Mouse (Mus musculus) hindbrain, embryonic 15.5 days (tissue): ENCODE measurements around the gene Rab29. TPM values are rescaled to one million over a fixed set of nuclear protein-coding genes. Genes with fewer than 3 reads are reported as not detected.
A peak's percentile ranks its signal among the peaks of the same experiment; 100 is the strongest.

Experiments
- ATAC-seq: fragments of 200-750 bp; cut with Nextera tagmentation; 2 replicates; pipeline ENCODE4 v1.8.0; 2017; ENCODE audit warnings: low read depth, moderate number of reproducible peaks, moderate TSS enrichment; ENCODE audit not compliant: low FRiP score
- H3K27ac ChIP-seq: fragments of 300-500 bp; sonication (generic); replicated peaks from 2 replicates; pipeline ENCODE4 v1.5.1; 2015; ENCODE audit warnings: mild to moderate bottlenecking, inconsistent platforms
- H3K27me3 ChIP-seq: fragments of 300-500 bp; sonication (generic); 2 replicates; pipeline ENCODE4 v1.6.1; 2015; ENCODE audit warnings: control low read depth, inconsistent platforms
- H3K36me3 ChIP-seq: fragments of 300-500 bp; sonication (generic); 2 replicates; pipeline ENCODE4 v1.6.1; 2015; ENCODE audit warnings: control low read depth, inconsistent platforms
- H3K4me1 ChIP-seq: fragments of 300-500 bp; sonication (generic); replicated peaks from 2 replicates; pipeline ENCODE4 v1.6.1; 2015; ENCODE audit warnings: control low read depth, inconsistent platforms
- H3K4me2 ChIP-seq: fragments of 300-500 bp; sonication (generic); 2 replicates; pipeline ENCODE4 v1.6.1; 2015; ENCODE audit warnings: moderate library complexity, mild to moderate bottlenecking, inconsistent platforms
- H3K4me3 ChIP-seq: fragments of 300-500 bp; sonication (generic); 2 replicates; pipeline ENCODE4 v1.5.1; 2015; ENCODE audit warnings: mild to moderate bottlenecking, inconsistent platforms
- H3K9ac ChIP-seq: fragments of 300-500 bp; sonication (generic); 2 replicates; pipeline ENCODE4 v1.6.1; 2015; ENCODE audit warnings: inconsistent platforms
- H3K9me3 ChIP-seq: fragments of 300-500 bp; sonication (generic); 2 replicates; pipeline ENCODE4 v1.6.1; 2016; ENCODE audit warnings: control low read depth, inconsistent platforms
- WGBS: fragments of 180-500 bp; shearing (Covaris S2); methylation state at CpG from one replicate; pipeline ENCODE4 v1.1.7; 2015; 5-methylcytosine and 5-hydroxymethylcytosine counted together
- polyA plus RNA-seq: library from polyadenylated mRNA; unstranded; fragments of >200 nt; fragmentation: Nextera tagmentation; extraction: Ambion mirVana; gene quantifications from 2 replicates; pipeline ENCODE4 v1.2.1, GENCODE M21; 2015

The Rab29 gene
- polyA plus RNA-seq, 1 experiment from 2014 or later, result 7.0 TPM

DNA sequence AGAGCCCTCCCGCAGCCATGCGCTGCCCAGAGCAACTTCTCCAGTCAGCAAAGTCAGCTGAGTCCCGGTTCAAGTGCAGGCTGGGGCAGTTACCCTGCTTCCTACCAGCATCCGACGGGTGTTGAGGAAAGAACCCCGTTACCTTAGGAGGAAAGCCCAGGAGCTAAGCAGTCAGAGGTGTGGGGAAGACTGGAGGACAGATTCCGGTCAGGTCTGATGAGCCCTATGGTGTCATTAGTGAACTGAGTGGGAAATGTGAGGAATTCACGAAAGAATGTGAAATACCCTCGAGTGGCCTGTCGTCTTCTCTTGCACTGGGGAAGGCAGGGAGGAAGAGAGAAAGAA lies 894 bp downstream of the Rab29 start:
- Histone ChIP-seq H3K9ac (peak overlapping the region; percentile 30; the same call in 1 of the 2 replicates), H3K4me2 (peak overlapping the region; percentile 74), H3K4me1 (peaks cover 7% of the 10 kb centered on the region), H3K9me3 (no peaks in the 10 kb centered on the region), H3K4me3 (peak overlapping the region; percentile 53), H3K36me3 (no peaks in the 10 kb centered on the region), H3K27ac (no peak overlapping the region), H3K27me3 (0 out of 2 replicates have a peak, but pooled peaks cover 4% of the 10 kb centered on the region)
- WGBS, result 26% methylated on average over 10 of the region's 10 CpGs
- peak; percentile 10; the same call in 1 of the 2 replicates for ATAC-seq

DNA sequence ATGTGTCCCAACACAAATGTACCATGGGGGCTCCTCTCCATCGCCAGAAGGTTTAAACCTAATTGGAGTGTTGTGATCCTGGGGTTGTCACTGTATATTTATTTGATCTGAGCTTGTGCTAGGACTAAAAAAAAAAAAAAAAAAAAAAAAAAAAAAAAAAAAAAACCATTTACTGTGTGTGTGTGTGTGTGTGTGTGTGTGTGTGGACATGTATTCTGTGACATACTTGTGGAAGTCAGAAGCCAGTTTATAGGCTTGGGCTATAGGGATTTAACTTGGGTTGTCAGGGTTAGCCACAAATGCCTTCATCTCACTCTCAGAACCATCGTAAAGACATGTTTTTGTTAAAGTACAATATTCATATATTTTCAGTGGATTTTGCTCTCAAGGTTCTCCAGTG lies 2.5 kb downstream of the Rab29 start:
- Histone ChIP-seq H3K9ac (no peak overlapping the region), H3K9me3 (no peaks in the 10 kb centered on the region), H3K4me2 (no peak overlapping the region), H3K4me3 (no peak overlapping the region), H3K4me1 (peaks cover 7% of the 10 kb centered on the region), H3K27me3 (0 out of 2 replicates have a peak, but pooled peaks cover 4% of the 10 kb centered on the region), H3K36me3 (no peaks in the 10 kb centered on the region), H3K27ac (no peak overlapping the region)
- 85% methylated on average over 2 of the region's 2 CpGs for whole genome bisulfite sequencing
- no peak for ATAC-seq

DNA sequence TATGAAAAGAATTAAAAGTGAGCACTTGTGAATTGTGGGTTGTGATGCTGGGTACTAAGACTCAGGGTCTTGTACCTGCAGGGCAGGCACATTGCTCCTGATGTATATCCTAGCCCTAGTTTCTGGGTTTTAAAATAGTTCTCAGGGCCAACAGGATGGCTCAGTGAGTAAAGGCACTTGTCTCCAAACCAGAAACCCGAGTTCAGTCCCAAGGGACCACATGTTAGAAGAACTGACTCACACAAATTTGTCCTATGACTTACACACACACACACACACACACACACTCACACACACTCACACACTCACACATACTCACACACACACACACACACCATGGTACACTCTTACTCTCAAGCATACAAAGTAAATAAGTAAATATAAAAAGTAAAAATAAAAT lies 5.8 kb downstream of the Rab29 start:
- H3K4me1 ChIP-seq, result peaks cover 3% of the 10 kb centered on the region
- no peak for ATAC-seq
- 58% methylated on average over 1 of the region's 1 CpGs for WGBS

DNA sequence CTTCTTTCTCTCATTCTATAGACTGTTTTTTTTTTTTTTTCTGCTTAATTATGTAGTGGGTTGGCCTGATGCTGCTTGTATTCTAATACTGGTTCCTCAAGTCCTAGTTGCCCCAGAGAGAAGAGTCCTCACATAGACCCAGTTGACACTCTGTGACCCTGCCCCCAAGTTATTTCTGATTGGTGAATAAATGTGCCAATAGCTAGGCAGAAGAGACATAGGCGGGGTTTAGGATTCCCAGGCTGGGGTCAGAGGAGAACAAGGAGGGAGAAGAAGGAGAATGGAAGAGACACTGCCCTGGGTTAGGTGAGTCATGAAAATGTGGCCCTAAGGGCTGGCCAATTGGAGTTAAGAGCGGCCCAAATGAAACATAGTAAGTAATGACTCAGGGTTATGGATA lies 12.8 kb downstream of the Rab29 start:
- Histone ChIP-seq H3K9me3 (no peaks in the 10 kb centered on the region), H3K9ac (no peak overlapping the region), H3K36me3 (no peaks in the 10 kb centered on the region), H3K27ac (no peak overlapping the region), H3K4me2 (no peak overlapping the region), H3K27me3 (no peaks in the 10 kb centered on the region), H3K4me1 (no peaks in the 10 kb centered on the region), H3K4me3 (no peak overlapping the region)
- 69% methylated on average over 2 of the region's 2 CpGs for WGBS
- no peak for ATAC-seq

More for the DNA sequence above, 5.8 kb downstream of the Rab29 start:
- no peak overlapping the region for H3K4me2 ChIP-seq
- H3K4me3 ChIP-seq, result no peak overlapping the region
- no peak overlapping the region for H3K27ac ChIP-seq
- no peaks in the 10 kb centered on the region for H3K36me3 ChIP-seq
- no peaks in the 10 kb centered on the region for H3K9me3 ChIP-seq
- H3K9ac ChIP-seq, result no peak overlapping the region
- 0 out of 2 replicates have a peak, but pooled peaks cover 3% of the 10 kb centered on the region for H3K27me3 ChIP-seq

DNA sequence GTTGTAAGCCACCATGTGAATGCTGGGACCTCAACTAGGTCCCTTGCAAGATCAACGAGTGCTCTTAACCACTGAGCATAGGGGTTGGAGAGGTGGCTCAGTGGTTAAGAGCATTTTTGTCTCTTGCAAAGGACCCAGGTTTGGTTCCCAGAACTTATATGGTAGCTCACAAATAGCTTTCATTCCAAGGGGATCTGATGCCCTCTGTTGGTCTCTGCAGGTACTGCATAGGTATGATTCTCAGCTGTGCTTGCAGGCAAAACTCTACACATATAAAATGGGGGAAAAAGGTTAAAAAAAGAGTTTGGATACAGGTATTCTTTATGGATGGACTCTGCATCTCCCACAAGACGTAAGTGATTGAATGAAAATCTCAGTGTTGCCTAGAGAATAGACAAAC lies 15.8 kb downstream of the Rab29 start:
- 67% methylated on average over 2 of the region's 2 CpGs for WGBS
- H3K27me3 ChIP-seq, result no peaks in the 10 kb centered on the region

DNA sequence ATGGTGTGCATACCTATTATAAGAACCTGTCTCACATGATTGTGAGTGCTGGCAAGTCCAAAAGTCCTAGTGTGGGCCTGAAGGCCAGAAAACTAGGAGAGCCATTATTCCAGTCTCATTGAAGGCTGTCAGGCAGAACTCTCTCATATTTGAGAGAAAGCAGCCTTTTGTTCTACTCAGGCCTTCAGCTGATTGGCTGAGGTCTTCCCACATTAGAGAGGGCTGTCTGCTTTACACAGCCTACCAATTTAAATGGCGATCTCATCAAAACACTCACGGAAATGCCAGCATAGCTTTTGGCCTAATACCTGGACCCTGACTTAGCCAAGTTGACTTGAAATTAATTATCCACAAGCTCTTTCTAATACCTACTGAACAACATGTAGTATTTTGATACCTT lies 19.1 kb downstream of the Rab29 start:
- no peak for ATAC-seq
- Histone ChIP-seq H3K4me3 (no peak overlapping the region), H3K9ac (no peak overlapping the region), H3K27ac (no peak overlapping the region), H3K36me3 (no peaks in the 10 kb centered on the region), H3K27me3 (no peaks in the 10 kb centered on the region), H3K4me2 (no peak overlapping the region), H3K9me3 (no peaks in the 10 kb centered on the region), H3K4me1 (no peaks in the 10 kb centered on the region)
- 69% methylated on average over 2 of the region's 2 CpGs for WGBS

More for the DNA sequence above, 15.8 kb downstream of the Rab29 start:
- no peak for ATAC-seq
- no peak overlapping the region for H3K4me3 ChIP-seq
- H3K36me3 ChIP-seq, result no peaks in the 10 kb centered on the region
- no peaks in the 10 kb centered on the region for H3K9me3 ChIP-seq
- no peak overlapping the region for H3K4me2 ChIP-seq
- no peaks in the 10 kb centered on the region for H3K4me1 ChIP-seq
- H3K9ac ChIP-seq, result no peak overlapping the region
- H3K27ac ChIP-seq, result no peak overlapping the region

DNA sequence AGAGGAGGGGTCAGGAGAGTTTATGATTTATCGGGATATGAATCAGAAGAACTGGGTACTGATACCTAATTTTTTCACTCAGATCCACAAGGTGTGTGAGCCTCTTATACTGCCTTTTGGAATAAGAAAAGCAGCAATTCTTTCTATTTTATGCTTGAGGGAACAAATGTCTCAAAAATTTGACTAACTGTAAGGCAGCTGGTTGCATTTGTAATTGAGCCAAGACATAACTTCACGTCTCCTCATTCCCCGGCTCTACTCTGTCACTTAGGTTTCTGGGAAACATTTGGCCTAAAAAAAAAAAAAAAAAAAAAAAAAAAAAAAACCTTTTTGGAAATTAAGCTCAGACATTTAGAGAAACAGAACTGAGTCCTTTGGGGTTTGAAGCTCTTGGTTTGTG lies 19.6 kb downstream of the Rab29 start:
- H3K27me3 ChIP-seq, result no peaks in the 10 kb centered on the region
- H3K4me3 ChIP-seq, result no peak overlapping the region
- no peak overlapping the region for H3K9ac ChIP-seq
- no peak for ATAC-seq
- H3K27ac ChIP-seq, result no peak overlapping the region
- H3K36me3 ChIP-seq, result no peaks in the 10 kb centered on the region
- no peaks in the 10 kb centered on the region for H3K9me3 ChIP-seq
- H3K4me2 ChIP-seq, result no peak overlapping the region
- 82% methylated on average over 3 of the region's 3 CpGs for WGBS
- no peaks in the 10 kb centered on the region for H3K4me1 ChIP-seq

DNA sequence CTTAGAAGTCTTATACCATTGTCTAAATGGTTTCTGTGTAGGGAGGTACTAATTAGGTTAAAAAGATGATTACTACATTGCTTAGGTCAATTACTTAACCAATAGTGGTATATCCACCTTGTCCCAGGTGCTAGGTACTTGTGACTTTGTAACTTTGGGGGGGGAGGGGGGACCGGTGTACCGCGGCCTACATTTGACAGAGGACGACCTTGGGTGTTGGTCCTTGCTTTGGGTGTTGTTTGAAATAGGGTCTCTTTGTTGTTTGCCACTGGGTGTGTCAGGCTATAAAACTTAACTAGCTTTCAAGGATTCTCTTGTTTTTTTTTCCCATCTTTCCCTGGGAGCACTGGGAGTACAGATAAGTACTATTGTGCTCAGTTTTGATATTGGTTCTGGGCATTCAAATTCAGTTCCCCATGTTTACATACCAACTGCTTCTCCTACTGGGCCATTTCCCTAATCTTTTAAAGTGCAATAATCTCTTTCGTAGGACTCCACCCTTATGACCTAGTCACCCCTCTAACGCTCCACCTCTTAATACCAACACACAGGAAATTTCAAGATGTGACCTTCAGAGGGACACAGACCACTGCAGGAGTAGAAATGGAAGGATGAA lies 23.1 kb downstream of the Rab29 start:
- no peak overlapping the region for H3K27ac ChIP-seq
- no peak overlapping the region for H3K4me3 ChIP-seq
- H3K9me3 ChIP-seq, result no peaks in the 10 kb centered on the region
- H3K36me3 ChIP-seq, result no peaks in the 10 kb centered on the region
- H3K9ac ChIP-seq, result no peak overlapping the region
- WGBS, result 81% methylated on average over 6 of the region's 6 CpGs
- H3K27me3 ChIP-seq, result no peaks in the 10 kb centered on the region
- H3K4me1 ChIP-seq, result no peaks in the 10 kb centered on the region
- no peak overlapping the region for H3K4me2 ChIP-seq
- no peak for ATAC-seq

DNA sequence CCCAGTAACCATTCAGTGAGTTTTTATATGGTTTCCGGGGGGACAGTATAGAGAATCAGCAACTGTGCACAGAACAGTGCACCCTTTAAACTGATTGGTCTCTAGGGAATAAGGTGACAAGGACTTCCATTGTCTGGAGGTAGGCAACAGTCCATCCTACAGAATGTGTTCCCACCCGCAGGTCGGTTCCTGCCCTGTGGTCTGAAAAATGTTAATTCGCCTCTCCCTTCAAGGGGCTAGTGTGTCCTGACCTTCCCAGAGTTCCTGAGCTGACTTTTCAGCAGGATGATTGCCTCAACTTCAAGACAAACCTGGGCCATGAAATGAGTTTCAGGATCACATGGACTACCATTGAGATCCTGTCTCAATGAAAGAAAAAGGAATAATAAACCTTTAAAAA lies 24.4 kb downstream of the Rab29 start:
- WGBS, result 61% methylated on average over 4 of the region's 4 CpGs
- Histone ChIP-seq H3K4me2 (no peak overlapping the region), H3K27ac (no peak overlapping the region), H3K4me1 (no peaks in the 10 kb centered on the region), H3K4me3 (no peak overlapping the region), H3K27me3 (no peaks in the 10 kb centered on the region), H3K9ac (no peak overlapping the region), H3K36me3 (no peaks in the 10 kb centered on the region), H3K9me3 (no peaks in the 10 kb centered on the region)
- ATAC-seq, result no peak

DNA sequence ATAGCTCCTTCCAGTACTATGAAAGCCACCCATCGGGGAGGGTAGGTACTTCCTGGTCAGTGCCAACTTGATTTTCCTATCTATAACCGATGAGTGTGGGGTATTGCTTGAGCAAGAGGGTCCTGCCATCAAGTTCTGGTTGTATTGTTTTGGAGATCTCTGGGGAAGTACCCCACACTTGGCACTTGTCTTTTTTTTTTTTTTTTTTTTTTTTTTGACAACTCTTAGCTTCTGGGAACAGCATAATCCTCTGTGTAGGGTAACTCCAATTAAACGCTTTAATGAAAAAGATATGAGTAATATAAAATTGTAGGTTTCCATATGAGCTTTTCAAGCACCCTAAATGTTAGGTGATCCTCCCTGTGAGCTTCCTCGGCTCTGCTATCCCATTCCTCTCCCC lies 35.7 kb downstream of the Rab29 start:
- Histone ChIP-seq H3K4me1 (no peaks in the 10 kb centered on the region), H3K27me3 (0 out of 2 replicates have a peak, but pooled peaks cover 5% of the 10 kb centered on the region), H3K4me3 (no peak overlapping the region), H3K27ac (no peak overlapping the region), H3K9ac (no peak overlapping the region), H3K36me3 (no peaks in the 10 kb centered on the region), H3K4me2 (no peak overlapping the region), H3K9me3 (no peaks in the 10 kb centered on the region)
- ATAC-seq, result no peak
- 90% methylated on average over 4 of the region's 4 CpGs for WGBS

DNA sequence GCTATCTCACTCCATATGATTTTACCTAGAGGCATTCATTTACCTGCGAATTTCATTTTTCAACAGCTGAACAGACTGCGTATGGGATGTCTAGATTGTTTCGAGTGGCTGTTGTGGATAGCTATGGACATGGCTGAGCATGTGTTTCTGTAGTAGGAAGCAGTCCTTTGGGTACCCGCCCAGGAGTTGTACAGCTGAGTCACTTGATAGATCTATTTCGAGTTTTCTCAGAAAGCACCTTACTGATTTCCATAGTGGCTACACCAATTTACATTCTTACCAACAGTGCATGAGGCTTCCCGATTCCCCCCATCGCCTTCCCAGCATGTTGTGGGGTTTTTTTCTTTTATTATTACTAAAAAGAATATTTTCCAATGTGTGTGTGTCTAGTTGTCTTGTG lies 36.2 kb downstream of the Rab29 start:
- Histone ChIP-seq H3K36me3 (no peaks in the 10 kb centered on the region), H3K4me3 (no peak overlapping the region), H3K9me3 (no peaks in the 10 kb centered on the region), H3K9ac (no peak overlapping the region), H3K4me2 (no peak overlapping the region), H3K27me3 (peaks cover 8% of the 10 kb centered on the region; the same call in 1 of the 2 replicates), H3K27ac (no peak overlapping the region), H3K4me1 (no peaks in the 10 kb centered on the region)
- ATAC-seq, result no peak
- 93% methylated on average over 7 of the region's 7 CpGs for WGBS

DNA sequence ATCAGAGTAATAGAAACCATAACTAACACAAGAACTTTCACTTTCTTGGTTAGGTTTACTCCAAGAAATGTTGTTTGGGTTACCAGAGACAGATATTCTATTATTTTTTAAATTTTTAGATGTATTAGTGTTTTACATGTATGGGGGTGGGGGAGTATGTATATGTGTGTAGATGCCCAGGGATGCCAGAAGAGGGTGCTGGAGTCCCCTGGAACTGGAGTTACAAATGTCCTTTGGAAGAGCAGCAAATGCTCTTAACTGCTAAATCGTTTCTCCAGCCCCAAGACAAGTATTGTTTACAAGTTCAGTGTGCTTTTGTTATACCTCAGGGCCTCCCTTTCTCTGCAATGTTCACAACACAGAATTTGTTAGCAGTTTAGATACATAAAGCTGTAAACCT lies 38.5 kb downstream of the Rab29 start:
- no peak overlapping the region for H3K27ac ChIP-seq
- no peaks in the 10 kb centered on the region for H3K9me3 ChIP-seq
- no peak overlapping the region for H3K4me2 ChIP-seq
- no peak for ATAC-seq
- H3K4me3 ChIP-seq, result no peak overlapping the region
- WGBS, result 24% methylated on average over 1 of the region's 1 CpGs
- H3K36me3 ChIP-seq, result no peaks in the 10 kb centered on the region
- H3K4me1 ChIP-seq, result 0 out of 2 replicates have a peak, but pooled peaks cover 4% of the 10 kb centered on the region
- no peak overlapping the region for H3K9ac ChIP-seq
- H3K27me3 ChIP-seq, result peaks cover 13% of the 10 kb centered on the region; the same call in 1 of the 2 replicates

DNA sequence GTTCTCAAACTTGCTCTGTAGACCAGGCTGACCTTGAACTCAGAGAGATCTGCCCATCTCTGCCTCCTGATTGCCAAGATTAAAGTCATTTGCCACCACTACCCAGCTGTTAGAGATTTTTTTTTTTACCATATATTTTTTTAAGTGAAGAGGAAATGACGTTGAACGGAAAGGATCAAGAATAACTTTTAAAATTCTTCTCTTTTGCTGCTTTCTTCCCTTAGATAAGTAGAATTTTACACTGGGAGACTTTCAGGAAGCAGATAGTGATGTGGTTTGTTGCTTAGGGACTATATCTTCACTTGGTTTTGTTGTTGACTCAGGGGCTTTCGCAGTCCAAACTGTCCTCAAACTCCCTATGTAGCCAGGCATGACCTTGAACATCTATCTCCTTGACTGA lies 41.4 kb downstream of the Rab29 start:
- Histone ChIP-seq H3K4me2 (no peak overlapping the region), H3K9ac (no peak overlapping the region), H3K4me1 (peaks cover 19% of the 10 kb centered on the region), H3K27me3 (peaks cover 13% of the 10 kb centered on the region; the same call in 1 of the 2 replicates), H3K36me3 (no peaks in the 10 kb centered on the region), H3K4me3 (no peak overlapping the region), H3K9me3 (no peaks in the 10 kb centered on the region), H3K27ac (no peak overlapping the region)
- no peak for ATAC-seq
- WGBS, result 89% methylated on average over 3 of the region's 3 CpGs
